Mouse (Mus musculus) lung, postnatal 0 days (tissue): Measurements from ENCODE around the gene Rln1. TPM values are rescaled to one million over a fixed set of nuclear protein-coding genes. Genes with fewer than 3 reads are reported as not detected.

ENCODE experiments used
- ATAC-seq: fragments of 200-750 bp; cut with Nextera tagmentation; 2 replicates; pipeline ENCODE4 v1.8.0; 2017; ENCODE audit warnings: moderate library complexity
- DNase-seq: peaks from one replicate; pipeline ENCODE4 v3.0.0-alpha.2; 2016; ENCODE audit warnings: low spot score
- H3K27ac ChIP-seq: fragments of 300-500 bp; sonication (generic); 2 replicates; pipeline ENCODE4 v1.5.1; 2014; ENCODE audit warnings: antibody characterized with exemption, mild to moderate bottlenecking, low read length, mixed read lengths
- H3K27me3 ChIP-seq: fragments of 300-500 bp; sonication (generic); replicated peaks from 2 replicates; pipeline ENCODE4 v1.6.1; 2014; ENCODE audit warnings: low read length, mixed read lengths; ENCODE audit not compliant: insufficient read depth
- H3K36me3 ChIP-seq: fragments of 300-500 bp; sonication (generic); 2 replicates; pipeline ENCODE4 v1.6.1; 2014; ENCODE audit warnings: low read length, mixed read lengths; ENCODE audit not compliant: insufficient read depth
- H3K4me1 ChIP-seq: fragments of 300-500 bp; sonication (generic); 2 replicates; pipeline ENCODE4 v1.6.1; 2014; ENCODE audit warnings: antibody characterized with exemption, low read depth, low read length, mixed read lengths; ENCODE audit not compliant: insufficient read depth
- H3K4me2 ChIP-seq: fragments of 300-500 bp; sonication (generic); replicated peaks from 2 replicates; pipeline ENCODE4 v1.6.1; 2014; ENCODE audit warnings: low read depth, mild to moderate bottlenecking, low read length, moderate library complexity, mixed read lengths
- H3K4me3 ChIP-seq: fragments of 300-500 bp; sonication (generic); 2 replicates; pipeline ENCODE4 v1.5.1; 2014; ENCODE audit warnings: low read depth, low read length
- H3K9ac ChIP-seq: fragments of 300-500 bp; sonication (generic); replicated peaks from 2 replicates; pipeline ENCODE4 v1.6.1; 2014; ENCODE audit warnings: low read depth, mild to moderate bottlenecking
- H3K9me3 ChIP-seq: fragments of 300-500 bp; sonication (generic); 2 replicates; pipeline ENCODE4 v1.6.1; 2016; ENCODE audit warnings: low read length, mixed read lengths
- CTCF ChIP-seq: IDR thresholded peaks from 2 replicates; pipeline ENCODE4 v1.5.1; 2016; ENCODE audit warnings: antibody characterized with exemption, mild to moderate bottlenecking
- EP300 ChIP-seq: IDR thresholded peaks from 2 replicates; pipeline ENCODE4 v1.6.1; 2016; ENCODE audit warnings: antibody characterized with exemption, mild to moderate bottlenecking, control low read depth
- WGBS: fragments of 180-500 bp; shearing (Covaris S2); extraction: QIAGEN DNeasy Blood & Tissue Kit; methylation state at CpG from one replicate; pipeline ENCODE4 v1.1.7; 2014; 5-methylcytosine and 5-hydroxymethylcytosine counted together
- polyA plus RNA-seq: library from polyadenylated mRNA; unstranded; fragments of >200 nt; fragmentation: Nextera tagmentation; extraction: Ambion mirVana; gene quantifications from 2 replicates; pipeline ENCODE4 v1.2.1, GENCODE M21; 2015

Rln1 gene
- polyA plus RNA-seq, 1 experiment from 2014 or later, result 0.11 TPM

DNA sequence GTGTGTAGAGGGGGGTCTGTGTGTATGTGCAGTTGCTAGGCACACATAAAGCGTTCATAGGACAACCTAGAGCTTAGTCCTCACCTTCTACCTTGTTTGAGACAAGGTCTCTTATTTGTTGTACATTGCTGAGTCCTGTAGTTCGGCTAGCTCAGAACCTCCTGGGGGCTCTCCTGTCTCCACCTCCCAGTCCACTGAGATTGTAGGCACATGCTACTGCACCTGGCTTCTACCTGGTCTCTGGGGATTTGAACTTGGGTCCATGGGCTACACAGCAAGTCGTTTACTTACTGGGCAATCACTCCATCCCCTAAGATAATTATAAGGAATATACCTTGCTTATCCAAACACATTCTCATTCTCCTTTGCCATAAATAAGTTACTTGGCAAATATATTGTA, 38.2 kb upstream of the Rln1 start:
- TF ChIP-seq CTCF (no peak), EP300 (no peak)
- no peaks in the 10 kb centered on the region for H3K9me3 ChIP-seq
- ATAC-seq (no peak), DNase-seq (no peak)
- WGBS, result 86% methylated on average over 3 of the region's 3 CpGs
- no peak overlapping the region for H3K9ac ChIP-seq
- peak overlapping the region; percentile 47; the same call in 1 of the 2 replicates for H3K4me2 ChIP-seq
- no peak overlapping the region for H3K27ac ChIP-seq
- H3K4me3 ChIP-seq, result no peak overlapping the region
- no peaks in the 10 kb centered on the region for H3K36me3 ChIP-seq
- 0 out of 2 replicates have a peak, but pooled peaks cover 5% of the 10 kb centered on the region for H3K4me1 ChIP-seq
- H3K27me3 ChIP-seq, result no peaks in the 10 kb centered on the region

DNA sequence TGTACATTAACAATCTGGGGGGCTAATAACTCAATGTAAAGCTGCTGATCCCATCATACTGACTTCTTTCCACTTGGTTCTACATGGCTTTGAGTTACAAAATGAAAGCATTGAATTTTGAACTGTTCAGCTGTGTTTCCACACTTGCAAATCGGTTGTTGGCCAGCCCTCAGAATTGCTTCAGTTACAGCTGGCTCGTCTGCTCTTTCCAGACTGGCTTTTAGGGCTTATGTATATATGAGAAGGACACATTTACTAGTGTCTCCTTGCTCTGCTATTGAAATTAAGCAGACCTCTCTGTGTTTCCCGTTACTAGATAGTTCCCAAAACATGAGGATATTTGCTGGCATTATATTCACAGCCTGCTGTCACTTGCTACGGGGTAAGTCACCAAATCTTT, 37.7 kb upstream of the Rln1 start:
- H3K4me2 ChIP-seq, result peak overlapping the region; percentile 47
- WGBS, result 50% methylated on average over 4 of the region's 4 CpGs
- peaks cover 8% of the 10 kb centered on the region; the same call in 1 of the 2 replicates for H3K4me1 ChIP-seq
- no peak overlapping the region for H3K27ac ChIP-seq
- H3K4me3 ChIP-seq, result peak overlapping the region; percentile 27
- TF ChIP-seq EP300, result no peak
- no peak for TF ChIP-seq CTCF
- ATAC-seq (no peak), DNase-seq (peak; percentile 56)
- H3K36me3 ChIP-seq, result no peaks in the 10 kb centered on the region
- no peak overlapping the region for H3K9ac ChIP-seq
- no peaks in the 10 kb centered on the region for H3K9me3 ChIP-seq
- no peaks in the 10 kb centered on the region for H3K27me3 ChIP-seq

DNA sequence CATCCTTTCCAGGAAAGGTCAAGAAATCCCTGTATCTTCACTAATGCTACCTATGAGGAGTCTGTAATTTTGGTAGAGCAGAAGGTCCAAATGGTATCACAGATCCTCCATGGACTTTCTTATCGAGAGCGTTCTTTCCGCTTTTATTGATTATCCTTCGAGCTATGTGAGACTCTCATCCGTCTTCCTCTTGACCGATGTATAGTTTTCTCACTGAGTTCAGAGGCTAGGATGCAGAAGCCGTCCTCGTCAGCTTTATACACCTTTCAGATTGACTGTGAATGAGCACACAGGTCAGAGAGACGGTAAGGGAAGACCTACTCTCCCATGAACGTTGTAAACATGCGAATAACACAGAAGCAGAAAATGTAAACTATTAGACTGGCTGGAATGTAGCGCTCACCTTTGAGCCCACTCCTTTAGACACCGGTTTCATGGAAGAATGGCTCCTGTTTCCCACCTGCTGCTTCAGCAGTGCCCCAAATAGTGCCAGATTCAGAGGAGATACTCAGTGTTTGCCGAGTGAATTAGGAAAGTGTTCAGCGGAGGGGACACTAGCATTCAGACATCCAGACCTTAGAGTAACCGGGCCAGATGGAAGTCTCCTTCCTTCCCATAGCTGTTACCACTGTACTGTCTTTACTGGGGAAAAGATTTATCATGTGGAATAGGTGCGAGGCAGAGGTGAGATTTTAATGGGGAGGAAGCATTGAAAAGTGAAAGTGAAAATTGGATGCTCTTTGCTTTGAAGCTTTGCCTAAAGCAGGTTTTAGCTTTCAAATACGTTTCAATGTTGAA, 37.0 kb upstream of the Rln1 start:
- DNase-seq (no peak), ATAC-seq (no peak)
- TF ChIP-seq EP300 (no peak), CTCF (no peak)
- WGBS, result 67% methylated on average over 18 of the region's 18 CpGs
- Histone ChIP-seq H3K27me3 (no peaks in the 10 kb centered on the region), H3K27ac (no peak overlapping the region), H3K4me1 (peaks cover 8% of the 10 kb centered on the region; the same call in 1 of the 2 replicates), H3K36me3 (no peaks in the 10 kb centered on the region), H3K4me3 (peak overlapping the region; percentile 27), H3K9me3 (no peaks in the 10 kb centered on the region), H3K4me2 (peak overlapping the region; percentile 47), H3K9ac (no peak overlapping the region)

DNA sequence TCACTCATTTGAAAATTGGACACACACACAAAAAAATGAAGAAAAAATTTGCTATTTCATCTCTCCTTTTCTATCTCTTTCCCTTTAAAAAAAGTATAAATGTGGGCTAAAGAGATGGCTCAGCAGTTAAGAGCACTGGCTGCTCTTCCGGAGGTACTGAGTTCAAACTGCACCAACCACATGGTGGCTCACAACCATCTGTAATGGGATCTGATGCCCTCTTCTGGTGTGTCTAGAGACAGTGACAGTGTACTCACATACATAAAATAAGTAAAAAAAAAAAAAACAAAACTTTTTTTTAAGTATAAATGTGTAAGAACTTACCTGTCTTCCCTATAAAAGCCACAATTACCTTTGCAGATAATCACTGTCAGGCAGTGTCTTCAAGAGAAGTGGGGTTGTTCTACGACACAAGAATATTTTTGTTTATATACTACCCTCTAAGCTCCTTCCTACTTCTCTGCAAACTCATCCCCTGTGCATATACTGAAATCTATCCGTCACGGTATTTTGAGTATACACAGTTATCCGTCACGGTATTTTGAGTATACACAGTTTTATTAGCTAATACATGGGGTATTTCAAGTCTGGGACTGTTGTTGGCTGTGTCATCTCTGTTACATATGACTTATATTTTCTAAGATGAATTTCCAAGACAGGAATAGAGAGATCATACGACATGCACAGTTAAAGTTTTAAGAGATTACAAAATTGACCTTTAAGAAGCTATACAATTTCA, 36.2 kb upstream of the Rln1 start:
- DNase-seq (no peak), ATAC-seq (no peak)
- H3K36me3 ChIP-seq, result no peaks in the 10 kb centered on the region
- peaks cover 8% of the 10 kb centered on the region; the same call in 1 of the 2 replicates for H3K4me1 ChIP-seq
- TF ChIP-seq CTCF, result no peak
- TF ChIP-seq EP300, result no peak
- whole genome bisulfite sequencing, result 80% methylated on average over 7 of the region's 7 CpGs
- no peak overlapping the region for H3K9ac ChIP-seq
- H3K4me2 ChIP-seq, result no peak overlapping the region
- no peaks in the 10 kb centered on the region for H3K9me3 ChIP-seq
- H3K27ac ChIP-seq, result no peak overlapping the region
- H3K4me3 ChIP-seq, result no peak overlapping the region
- no peaks in the 10 kb centered on the region for H3K27me3 ChIP-seq

- Histone ChIP-seq H3K36me3 (no peaks in the 10 kb centered on the region), H3K9ac (no peak overlapping the region), H3K4me2 (no peak overlapping the region), H3K9me3 (no peaks in the 10 kb centered on the region), H3K27me3 (no peaks in the 10 kb centered on the region), H3K4me3 (no peak overlapping the region), H3K27ac (no peak overlapping the region), H3K4me1 (peaks cover 8% of the 10 kb centered on the region; the same call in 1 of the 2 replicates)
- ATAC-seq (no peak), DNase-seq (peak; percentile 43)
- 47% methylated on average over 12 of the region's 12 CpGs for WGBS
- no peak for TF ChIP-seq EP300
- 0 out of 2 replicates have a peak, but pooled peaks have one; percentile 6 for TF ChIP-seq CTCF
Measured at GRCm38 (mm10) chr19:29370112-29370511, 35.6 kb upstream of the Rln1 start.

- no peaks in the 10 kb centered on the region for H3K9me3 ChIP-seq
- peaks cover 8% of the 10 kb centered on the region; the same call in 1 of the 2 replicates for H3K4me1 ChIP-seq
- 75% methylated on average over 3 of the region's 3 CpGs for WGBS
- no peaks in the 10 kb centered on the region for H3K36me3 ChIP-seq
- no peak for TF ChIP-seq CTCF
- TF ChIP-seq EP300, result no peak
- no peak for DNase-seq
- no peak overlapping the region for H3K4me3 ChIP-seq
- no peaks in the 10 kb centered on the region for H3K27me3 ChIP-seq
- no peak for ATAC-seq
- H3K27ac ChIP-seq, result no peak overlapping the region
- no peak overlapping the region for H3K9ac ChIP-seq
- no peak overlapping the region for H3K4me2 ChIP-seq
Measured at GRCm38 (mm10) chr19:29368671-29369309, 34.3 kb upstream of the Rln1 start.
